Mouse (Mus musculus) ES-E14 (cell line): ENCODE measurements at regions not wholly inside any gene's neighbourhood (a gene's known extent, or its start where the extent isn't known, plus 50 kb on each side); places are given as distances from the start of the nearest gene placed in this dataset.

Source experiments
- CHD2 ChIP-seq: IDR thresholded peaks from 2 replicates; pipeline ENCODE4 v1.6.1; 2014; ENCODE audit warnings: mild to moderate bottlenecking, low read depth, low read length, inconsistent platforms
- HCFC1 ChIP-seq: IDR thresholded peaks from 2 replicates; pipeline ENCODE4 v1.6.1; 2012; ENCODE audit warnings: low read length, inconsistent platforms, borderline replicate concordance; ENCODE audit not compliant: insufficient read depth
- MAFK ChIP-seq: IDR thresholded peaks from 2 replicates; pipeline ENCODE4 v1.6.1; 2014; ENCODE audit warnings: mild to moderate bottlenecking, low read depth, low read length, inconsistent platforms; ENCODE audit not compliant: insufficient read depth
- ZC3H11A ChIP-seq: IDR thresholded peaks from 2 replicates; pipeline ENCODE4 v1.6.1; 2012; ENCODE audit warnings: low read depth, mild to moderate bottlenecking, inconsistent platforms, low read length, borderline replicate concordance
- ZNF384 ChIP-seq: IDR thresholded peaks from 2 replicates; pipeline ENCODE4 v1.6.1; 2012; ENCODE audit warnings: low read depth, low read length, inconsistent platforms

DNA sequence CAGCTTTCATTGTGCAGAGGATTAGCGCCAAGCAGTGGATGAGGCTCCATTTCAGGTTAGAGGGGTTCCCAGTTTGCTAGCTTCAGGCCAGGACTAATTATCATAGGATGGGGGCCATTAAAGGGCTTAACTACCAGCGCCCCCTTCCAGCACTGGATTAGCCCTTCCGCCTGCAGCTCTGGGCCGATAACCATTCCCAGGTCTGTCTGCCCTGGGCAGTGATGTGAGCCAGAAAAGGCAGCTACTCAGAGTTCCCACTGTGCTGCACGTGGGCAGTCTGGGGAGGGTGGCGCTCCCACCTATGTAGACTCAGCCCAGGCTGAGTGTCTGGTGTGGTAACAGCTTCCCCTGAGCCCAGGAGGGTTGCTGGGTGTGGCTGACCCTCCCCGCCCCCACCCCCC is 219.6 kb upstream of the Sox14 start:
- TF ChIP-seq ZC3H11A (no peak), HCFC1 (no peak), MAFK (no peak), ZNF384 (no peak), CHD2 (no peak)
